Mouse (Mus musculus) adipocyte (in vitro differentiated cells): ENCODE measurements at regions not wholly inside any gene's neighbourhood (a gene's known extent, or its start where the extent isn't known, plus 50 kb on each side); places are given as distances from the start of the nearest gene placed in this dataset.

Experiments used
- DNase-seq: peaks from one replicate; pipeline ENCODE4 v3.0.0-alpha.2; 2016; ENCODE audit warnings: low spot score

- DNase-seq, result no peak
Measured at GRCm38 (mm10) chr9:80688481-80689086, 223.3 kb upstream of the Impg1 start.

- no peak for DNase-seq
Measured at GRCm38 (mm10) chr9:80683030-80683692, 217.9 kb upstream of the Impg1 start.

GRCm38 (mm10) chr9:80681709-80682108 is 216.4 kb upstream of the Impg1 start:
- no peak for DNase-seq

GRCm38 (mm10) chr9:80671483-80671882 is 206.2 kb upstream of the Impg1 start:
- no peak for DNase-seq

GRCm38 (mm10) chr9:80668575-80669248 is 203.4 kb upstream of the Impg1 start:
- DNase-seq, result no peak

GRCm38 (mm10) chr9:80658755-80659154 is 193.5 kb upstream of the Impg1 start:
- DNase-seq, result no peak

- no peak for DNase-seq
Measured at GRCm38 (mm10) chr9:80615114-80615513, 149.8 kb upstream of the Impg1 start.

- no peak for DNase-seq
Measured at GRCm38 (mm10) chr9:80600019-80600418, 134.7 kb upstream of the Impg1 start.

GRCm38 (mm10) chr9:80565388-80566024 is 100.2 kb upstream of the Impg1 start:
- DNase-seq, result no peak

- DNase-seq, result no peak
Measured at GRCm38 (mm10) chr9:80563655-80564054, 98.4 kb upstream of the Impg1 start.

- DNase-seq, result no peak
Measured at GRCm38 (mm10) chr9:80555531-80556067, 90.3 kb upstream of the Impg1 start.
